Mouse (Mus musculus): ENCODE measurements at regions not wholly inside any gene's neighbourhood (a gene's known extent, or its start where the extent isn't known, plus 50 kb on each side); places are given as distances from the start of the nearest gene placed in this dataset.

- DNase-seq, result no peak
These were observed 90.3 kb downstream of the Brms1l start for GRCm38 (mm10) chr12:55926276-55926973.

Data from right cerebral cortex, postnatal 14 days (tissue).